Mouse (Mus musculus) B cell, adult 2 months (primary cell): Measurements from ENCODE around the gene Tnr.

ENCODE experiments used
- DNase-seq, 2 experiments: peaks; one replicate each; pipeline ENCODE4 v3.0.0; 2022

Gene Tnr

GRCm38 (mm10) chr1:159980355-159980754 is 456.8 kb downstream of the Tnr start:
- DNase-seq, result no peak
